Mouse (Mus musculus) ES-E14 (cell line): ENCODE data around the gene Rybp. TPM values are rescaled to one million over a fixed set of nuclear protein-coding genes. Genes with fewer than 3 reads are reported as not detected.

Experiments used
- DNase-seq: peaks from one replicate; pipeline ENCODE4 v3.0.0-alpha.2; 2013; ENCODE audit warnings: low read depth, low spot score
- H3K27ac ChIP-seq: 2 replicates; pipeline ENCODE4 v1.5.1; 2012; ENCODE audit warnings: low read depth, mild to moderate bottlenecking, low read length, moderate library complexity, mixed read lengths; ENCODE audit not compliant: poor library complexity, insufficient read depth, severe bottlenecking
- H3K36me3 ChIP-seq: 2 replicates; pipeline ENCODE4 v1.6.1; 2012; ENCODE audit warnings: mild to moderate bottlenecking, low read length, moderate library complexity, mixed read lengths; ENCODE audit not compliant: control insufficient read depth, poor library complexity, insufficient read depth, severe bottlenecking
- H3K4me1 ChIP-seq, 2 experiments: fragments of 150-350 bp in 1 of 2; sonication (generic) in 1 of 2; 2 replicates each; pipeline ENCODE4 v1.6.1; 2012; ENCODE audit warnings: low read length in 2 of 2, mild to moderate bottlenecking in 1 of 2, mixed read lengths in 1 of 2; ENCODE audit not compliant: control insufficient read depth in 2 of 2, insufficient read depth in 2 of 2, poor library complexity in 1 of 2
- H3K4me3 ChIP-seq, 2 experiments: fragments of 150-350 bp in 1 of 2; sonication (generic) in 1 of 2; 2 replicates each; pipeline ENCODE4 v1.5.1; 2012; ENCODE audit warnings: low read length in 2 of 2, low read depth in 1 of 2, mild to moderate bottlenecking in 1 of 2, mixed read lengths in 1 of 2; ENCODE audit not compliant: insufficient read depth in 1 of 2, poor library complexity in 1 of 2, severe bottlenecking in 1 of 2
- H3K9ac ChIP-seq: 2 replicates; pipeline ENCODE4 v1.6.1; 2012; ENCODE audit warnings: low read depth, mild to moderate bottlenecking, low read length, mixed read lengths; ENCODE audit not compliant: poor library complexity, insufficient read depth, severe bottlenecking
- H3K9me3 ChIP-seq: fragments of 150-350 bp; sonication (generic); 2 replicates; pipeline ENCODE4 v1.6.1; 2012; ENCODE audit warnings: low read depth, mild to moderate bottlenecking, low read length; ENCODE audit not compliant: control insufficient read depth, insufficient read depth
- CHD2 ChIP-seq: IDR thresholded peaks from 2 replicates; pipeline ENCODE4 v1.6.1; 2014; ENCODE audit warnings: mild to moderate bottlenecking, low read depth, low read length, inconsistent platforms
- HCFC1 ChIP-seq: IDR thresholded peaks from 2 replicates; pipeline ENCODE4 v1.6.1; 2012; ENCODE audit warnings: low read length, inconsistent platforms, borderline replicate concordance; ENCODE audit not compliant: insufficient read depth
- MAFK ChIP-seq: IDR thresholded peaks from 2 replicates; pipeline ENCODE4 v1.6.1; 2014; ENCODE audit warnings: mild to moderate bottlenecking, low read depth, low read length, inconsistent platforms; ENCODE audit not compliant: insufficient read depth
- ZC3H11A ChIP-seq: IDR thresholded peaks from 2 replicates; pipeline ENCODE4 v1.6.1; 2012; ENCODE audit warnings: low read depth, mild to moderate bottlenecking, inconsistent platforms, low read length, borderline replicate concordance
- ZNF384 ChIP-seq: IDR thresholded peaks from 2 replicates; pipeline ENCODE4 v1.6.1; 2012; ENCODE audit warnings: low read depth, low read length, inconsistent platforms
- in situ Hi-C, 2 experiments: fragments of 600-800 bp; cut with MboI; formaldehyde crosslinking; loops; one replicate each; pipeline ENCODE4 v1.15.1; 2025; ENCODE audit warnings: low sequenced_read_pairs in 2 of 2, inconsistent platforms in 1 of 2; ENCODE audit not compliant: unreplicated experiment in 2 of 2
- total RNA-seq: library from RNA; depleted of rRNA; stranded (reverse); fragments of 300-350 nt; gene quantifications from 2 replicates; pipeline ENCODE4 v1.2.3, GENCODE M21; 2012; rRNA removed

The Rybp gene
- 67.5 and 71.9 TPM in 2 replicates for total RNA-seq

GRCm38 (mm10) chr6:100287334-100288015 lies at the start of gene Rybp:
Gene Rybp, minus strand, starts transcription at chr6:100287485.
- TF ChIP-seq ZNF384: no peak
- no peak for TF ChIP-seq CHD2
- TF ChIP-seq HCFC1: no peak
- TF ChIP-seq ZC3H11A: no peak
- no peak for TF ChIP-seq MAFK
- DNase-seq: peak; percentile 75
- in situ Hi-C loops: no loop called here
- peak within 1 kb of the TSS; percentile 88 to 98 for H3K4me3 ChIP-seq
- peaks cover 11 to 15% of the 10 kb centered on the region in 2 experiments for H3K4me1 ChIP-seq
- H3K9ac ChIP-seq: peak within 1 kb of the TSS; percentile 99
- H3K27ac ChIP-seq: peak within 1 kb of the TSS; percentile 98
- peaks cover 3% of the 10 kb centered on the region for H3K36me3 ChIP-seq
- no peaks in the 10 kb centered on the region for H3K9me3 ChIP-seq

DNA sequence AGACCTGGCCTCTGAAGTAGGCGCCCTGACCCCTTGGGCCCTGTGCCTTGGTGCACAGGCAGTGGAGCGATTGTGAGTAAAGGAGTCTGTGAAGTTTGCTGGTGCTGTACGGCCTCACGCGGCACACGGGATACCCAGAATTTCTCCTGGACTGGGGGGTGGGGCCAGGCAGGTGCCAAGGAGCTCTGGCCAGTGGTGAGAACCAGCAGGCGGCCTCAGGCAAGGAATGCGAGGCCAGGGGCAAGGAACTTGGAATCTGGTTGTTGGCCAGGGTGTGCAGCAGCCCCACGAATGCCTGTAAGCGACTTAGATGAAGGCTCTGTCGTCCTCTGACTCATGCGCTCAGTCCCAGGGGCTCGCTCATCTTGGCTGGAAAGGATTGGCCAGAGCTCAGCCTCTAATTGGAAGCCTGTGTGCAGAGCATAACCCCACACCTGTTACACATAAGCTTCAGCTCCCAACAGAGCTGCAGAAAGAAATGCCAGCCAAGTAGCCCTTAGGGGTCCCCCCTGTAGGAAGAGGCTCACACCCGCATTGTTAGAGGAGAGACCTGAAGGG lies 49.4 kb upstream of the Rybp start:
- no peaks in the 10 kb centered on the region for H3K36me3 ChIP-seq
- in situ Hi-C loops: no loop called here

DNA sequence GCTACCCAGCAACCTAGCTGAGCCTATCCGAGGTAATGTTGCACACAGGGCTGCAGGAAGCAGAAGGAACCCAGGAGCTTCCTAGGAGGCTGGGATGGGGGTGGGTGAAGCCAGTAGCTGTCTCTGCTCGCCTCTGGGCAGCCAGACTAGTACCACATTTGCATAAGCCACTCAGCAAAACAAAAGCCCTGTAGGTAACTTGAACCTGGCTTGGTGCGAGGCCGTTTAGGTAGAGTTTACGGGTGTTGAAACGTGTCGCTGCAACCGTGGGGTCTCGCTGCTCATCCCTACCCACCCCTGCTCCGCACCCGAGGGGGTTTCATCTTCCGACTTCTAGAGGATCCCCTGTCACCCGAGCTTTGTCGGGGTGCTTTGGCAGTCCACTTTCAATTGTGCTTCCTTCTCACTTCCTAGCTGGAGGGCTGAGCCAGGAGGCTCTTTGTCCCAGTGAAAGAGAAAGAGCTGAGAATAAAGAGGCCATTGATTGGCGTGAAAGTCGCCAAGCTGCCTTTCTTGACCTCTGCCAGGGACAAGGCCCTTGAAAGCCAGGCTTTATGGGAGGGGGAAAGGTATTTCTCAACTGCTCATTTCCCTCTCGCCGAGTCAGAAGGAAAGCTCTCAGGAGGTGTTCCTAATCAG lies 48.3 kb upstream of the Rybp start:
- Histone ChIP-seq H3K4me3 (peak overlapping the region; percentile 20 to 52), H3K36me3 (no peaks in the 10 kb centered on the region), H3K27ac (peak overlapping the region; percentile 98), H3K4me1 (peaks cover 16 to 44% of the 10 kb centered on the region in 2 experiments), H3K9me3 (no peaks in the 10 kb centered on the region), H3K9ac (peak overlapping the region; percentile 42; the same call in 1 of the 2 replicates)
- in situ Hi-C loops: no loop called here
- TF ChIP-seq ZC3H11A: no peak
- no peak for TF ChIP-seq ZNF384
- peak; percentile 77 for TF ChIP-seq MAFK
- TF ChIP-seq HCFC1: no peak
- peak; percentile 30; the same call in 1 of the 2 replicates for TF ChIP-seq CHD2
- DNase-seq: peak; percentile 85

More for the DNA sequence above, 49.4 kb upstream of the Rybp start:
- peaks cover 19 to 35% of the 10 kb centered on the region in 2 experiments for H3K4me1 ChIP-seq
- H3K27ac ChIP-seq: peak overlapping the region; percentile 98
- TF ChIP-seq MAFK: no peak
- TF ChIP-seq ZNF384: no peak
- TF ChIP-seq CHD2: no peak
- no peak for TF ChIP-seq ZC3H11A
- no peak for TF ChIP-seq HCFC1
- no peak for DNase-seq
- no peaks in the 10 kb centered on the region for H3K9me3 ChIP-seq
- peak overlapping the region; percentile 30 to 34 for H3K4me3 ChIP-seq
- H3K9ac ChIP-seq: peak overlapping the region; percentile 68

- TF ChIP-seq ZC3H11A: peak; percentile 10; the same call in 1 of the 2 replicates
- TF ChIP-seq ZNF384: no peak
- Histone ChIP-seq H3K4me1 (peaks cover 16 to 58% of the 10 kb centered on the region in 2 experiments), H3K27ac (no peak overlapping the region; the same call in 1 of the 2 replicates), H3K4me3 (no peak overlapping the region), H3K9ac (no peak overlapping the region), H3K9me3 (no peaks in the 10 kb centered on the region), H3K36me3 (no peaks in the 10 kb centered on the region)
- DNase-seq: peak; percentile 50
- in situ Hi-C loops: no loop called here
Observed at GRCm38 (mm10) chr6:100333745-100334144, 46.5 kb upstream of the Rybp start.
